Mouse (Mus musculus) kidney, postnatal 4 days (tissue): Measurements from ENCODE around the gene Fcho2.

ENCODE experiments used
- DNase-seq, 2 experiments: peaks; one replicate each; pipeline ENCODE4 v3.0.0; 2021; ENCODE audit warnings: mixed read lengths in 2 of 2

Gene Fcho2

GRCm38 (mm10) chr13:98803699-98804098, 11.6 kb downstream of the Fcho2 start:
- no peak for DNase-seq

DNA sequence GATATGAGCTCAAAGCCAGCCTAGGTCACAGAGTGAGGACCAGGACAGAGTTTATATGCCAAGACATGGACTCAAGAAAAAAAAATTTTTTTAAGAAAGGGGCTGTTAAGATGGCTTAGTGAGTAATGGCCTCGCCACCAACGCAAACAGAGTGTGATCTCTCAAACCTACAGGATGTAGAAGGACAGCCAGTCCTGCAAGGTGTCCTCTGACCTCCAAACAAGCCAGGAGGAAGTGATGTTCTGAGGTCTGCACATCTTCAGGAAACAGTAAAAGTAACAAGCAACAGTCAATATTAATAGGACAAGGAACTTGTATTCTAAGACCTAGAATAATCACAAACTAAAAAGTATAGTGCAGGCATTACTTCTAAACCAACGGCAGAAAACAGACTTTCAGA, 12.3 kb downstream of the Fcho2 start:
- peak in 1 of 2 experiments; percentile 17 for DNase-seq

DNA sequence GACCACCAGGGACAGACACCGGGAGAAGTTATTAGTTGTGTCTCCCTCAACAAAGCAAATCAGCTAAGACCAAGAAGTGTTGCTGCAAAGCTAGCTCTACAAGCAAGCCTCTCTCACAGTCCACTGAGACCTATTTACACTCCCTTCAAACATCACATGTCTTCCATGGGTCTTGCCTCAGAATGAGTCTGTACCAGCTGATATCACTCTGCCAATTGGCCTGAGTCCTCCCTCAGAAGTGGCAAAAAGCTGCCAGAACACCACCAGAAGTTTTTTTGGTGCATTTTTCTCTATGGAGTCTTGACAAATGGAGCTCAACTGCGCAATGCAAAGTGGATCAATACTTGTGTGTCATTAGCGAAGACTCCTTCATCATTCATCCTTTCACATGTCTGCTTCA, 19.7 kb downstream of the Fcho2 start:
- DNase-seq: no peak

- no peak for DNase-seq
Observed at GRCm38 (mm10) chr13:98792864-98793263, 22.4 kb downstream of the Fcho2 start.

- no peak for DNase-seq
Observed at GRCm38 (mm10) chr13:98791693-98792092, 23.6 kb downstream of the Fcho2 start.

- DNase-seq: no peak
Observed at GRCm38 (mm10) chr13:98786970-98787685, 28.1 kb downstream of the Fcho2 start.

DNA sequence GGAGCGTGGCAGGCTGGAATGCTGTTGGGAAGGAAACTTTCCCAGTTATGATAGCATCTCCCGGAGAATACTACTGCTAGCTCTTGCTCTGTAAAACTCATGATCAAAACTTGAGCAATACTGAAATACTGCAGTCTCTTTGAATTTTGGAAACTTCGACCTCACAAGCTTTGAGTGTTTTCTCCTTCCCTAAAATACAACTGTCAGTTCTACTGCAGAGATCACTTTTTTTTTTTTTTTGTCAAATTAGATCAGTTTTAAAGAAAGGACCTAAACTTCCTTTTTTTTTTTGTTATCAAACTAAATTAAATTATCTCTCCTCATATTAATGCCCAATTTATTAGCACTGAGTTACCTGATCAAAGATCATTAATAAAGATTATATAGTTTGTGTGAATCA, 37.3 kb downstream of the Fcho2 start:
- DNase-seq: no peak

- no peak for DNase-seq
Observed at GRCm38 (mm10) chr13:98771484-98771883, 43.8 kb downstream of the Fcho2 start.

GRCm38 (mm10) chr13:98768329-98768728, 46.9 kb downstream of the Fcho2 start:
- peak; percentile 71 to 82 for DNase-seq

GRCm38 (mm10) chr13:98761771-98762170, 53.5 kb downstream of the Fcho2 start:
- no peak for DNase-seq

GRCm38 (mm10) chr13:98755886-98756285, 59.4 kb downstream of the Fcho2 start:
- no peak for DNase-seq

DNA sequence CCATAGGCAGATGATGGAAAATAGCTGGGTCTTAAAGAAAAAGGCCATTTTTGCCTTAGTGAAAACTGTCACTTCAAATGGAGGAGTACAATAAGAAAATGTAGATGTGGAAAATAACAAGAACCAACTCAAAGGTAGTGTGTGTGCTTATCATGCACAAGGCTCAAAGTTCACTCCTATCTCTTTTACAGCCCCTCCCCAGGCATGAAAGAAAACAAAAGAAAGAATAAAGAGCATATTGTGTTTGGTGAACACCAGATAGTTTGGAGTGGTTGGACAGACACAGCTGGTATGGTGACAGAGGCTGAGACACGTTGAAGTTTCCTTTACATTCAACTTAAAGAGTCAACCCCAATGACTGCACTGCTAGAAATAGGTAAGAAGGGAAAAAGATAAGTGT, 70.6 kb downstream of the Fcho2 start:
- no peak for DNase-seq

DNA sequence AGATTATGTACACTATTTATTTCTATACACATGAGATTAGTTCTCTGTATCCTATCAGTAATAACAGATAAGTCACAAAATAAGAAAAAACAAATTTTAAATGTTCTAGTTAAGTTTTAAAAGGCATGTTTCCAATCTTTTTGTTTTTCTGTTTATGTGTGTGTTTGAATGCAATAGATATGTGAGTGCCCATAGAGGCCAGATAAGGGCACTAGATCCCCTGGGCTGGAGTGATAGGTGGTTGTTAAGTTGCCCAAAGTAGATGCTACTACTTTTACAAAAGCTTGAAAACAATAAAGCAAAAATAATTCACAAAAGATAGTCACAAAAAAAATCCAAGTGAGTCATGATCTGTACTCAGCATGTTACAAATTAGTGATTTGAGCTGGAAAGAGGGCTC, 71.4 kb downstream of the Fcho2 start:
- DNase-seq: no peak

- no peak for DNase-seq
Observed at GRCm38 (mm10) chr13:98743214-98743613, 72.0 kb downstream of the Fcho2 start.

GRCm38 (mm10) chr13:98738213-98738612, 77.0 kb downstream of the Fcho2 start:
- no peak for DNase-seq

GRCm38 (mm10) chr13:98733292-98733691, 82.0 kb downstream of the Fcho2 start:
- no peak for DNase-seq

- no peak for DNase-seq
Observed at GRCm38 (mm10) chr13:98729271-98730062, 85.8 kb downstream of the Fcho2 start.

- peak in 1 of 2 experiments; percentile 29 for DNase-seq
Observed at GRCm38 (mm10) chr13:98726494-98726893, 88.8 kb downstream of the Fcho2 start.

- no peak for DNase-seq
Observed at GRCm38 (mm10) chr13:98723430-98723829, 91.8 kb downstream of the Fcho2 start.

GRCm38 (mm10) chr13:98722296-98722695, 93.0 kb downstream of the Fcho2 start:
- DNase-seq: no peak

- no peak for DNase-seq
Observed at GRCm38 (mm10) chr13:98716176-98716575, 99.1 kb downstream of the Fcho2 start.

GRCm38 (mm10) chr13:98715443-98715990, 99.7 kb downstream of the Fcho2 start:
- DNase-seq: peak in 1 of 2 experiments; percentile 41

DNA sequence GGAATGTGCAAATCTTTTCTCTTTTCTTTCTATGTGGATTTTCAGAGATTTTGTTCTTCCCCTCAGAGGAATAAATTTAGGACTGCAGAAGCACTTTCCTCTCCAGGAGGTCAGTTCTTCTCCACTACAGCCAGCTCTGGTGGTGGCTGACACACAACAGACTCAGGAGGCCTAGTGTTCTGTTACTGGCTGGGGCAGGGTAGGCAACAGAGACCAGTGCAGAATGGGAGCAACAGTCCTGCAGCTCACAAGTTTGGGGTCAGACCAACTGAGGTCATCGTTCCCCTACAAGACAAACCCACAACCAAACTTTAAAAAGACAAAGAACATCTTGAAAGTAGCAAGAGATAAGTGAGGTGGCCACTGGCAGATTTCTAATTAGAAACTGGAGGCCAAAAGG, 104.6 kb downstream of the Fcho2 start:
- DNase-seq: no peak

GRCm38 (mm10) chr13:98710236-98710635, 105.0 kb downstream of the Fcho2 start:
- no peak for DNase-seq
